Mouse (Mus musculus) forebrain, embryonic 13.5 days (tissue): Measurements from ENCODE around the gene Arcn1. TPM values are rescaled to one million over a fixed set of nuclear protein-coding genes. Genes with fewer than 3 reads are reported as not detected.

ENCODE experiments used
- ATAC-seq: fragments of 200-750 bp; cut with Nextera tagmentation; 2 replicates; pipeline ENCODE4 v1.8.0; 2017
- H3K27ac ChIP-seq: fragments of 300-500 bp; sonication (generic); 2 replicates; pipeline ENCODE4 v1.5.1; 2015; ENCODE audit warnings: inconsistent platforms, mild to moderate bottlenecking, moderate library complexity
- H3K27me3 ChIP-seq: fragments of 300-500 bp; sonication (generic); 2 replicates; pipeline ENCODE4 v1.6.1; 2015; ENCODE audit warnings: mild to moderate bottlenecking, inconsistent platforms
- H3K36me3 ChIP-seq: fragments of 300-500 bp; sonication (generic); 2 replicates; pipeline ENCODE4 v1.6.1; 2015; ENCODE audit warnings: mild to moderate bottlenecking, inconsistent platforms; ENCODE audit not compliant: poor library complexity, severe bottlenecking
- H3K4me1 ChIP-seq: fragments of 300-500 bp; sonication (generic); 2 replicates; pipeline ENCODE4 v1.6.1; 2015; ENCODE audit warnings: inconsistent platforms
- H3K4me2 ChIP-seq: fragments of 300-500 bp; sonication (generic); 2 replicates; pipeline ENCODE4 v1.6.1; 2015; ENCODE audit warnings: inconsistent platforms, mild to moderate bottlenecking, moderate library complexity
- H3K4me3 ChIP-seq: fragments of 300-500 bp; sonication (generic); 2 replicates; pipeline ENCODE4 v1.5.1; 2015; ENCODE audit warnings: mild to moderate bottlenecking, inconsistent platforms
- H3K9ac ChIP-seq: fragments of 300-500 bp; sonication (generic); 2 replicates; pipeline ENCODE4 v1.6.1; 2015; ENCODE audit warnings: mild to moderate bottlenecking, inconsistent platforms
- H3K9me3 ChIP-seq: fragments of 300-500 bp; sonication (generic); replicated peaks from 2 replicates; pipeline ENCODE4 v1.6.1; 2016; ENCODE audit warnings: inconsistent platforms
- WGBS: fragments of 180-500 bp; shearing (Covaris S2); methylation state at CpG from one replicate; pipeline ENCODE4 v1.1.7; 2015; 5-methylcytosine and 5-hydroxymethylcytosine counted together
- polyA plus RNA-seq: library from polyadenylated mRNA; unstranded; fragments of >200 nt; fragmentation: Nextera tagmentation; extraction: Ambion mirVana; gene quantifications from 2 replicates; pipeline ENCODE4 v1.2.1, GENCODE M21; 2015

Gene Arcn1
- polyA plus RNA-seq, 1 experiment from 2014 or later: 132 TPM

GRCm38 (mm10) chr9:44699196-44699595, 68.4 kb downstream of the Arcn1 start:
- H3K4me1 ChIP-seq: no peaks in the 10 kb centered on the region
- H3K4me2 ChIP-seq: no peak overlapping the region
- H3K9me3 ChIP-seq: no peaks in the 10 kb centered on the region
- peaks cover 100% of the 10 kb centered on the region for H3K36me3 ChIP-seq
- 90% methylated on average over 10 of the region's 10 CpGs for WGBS
- H3K4me3 ChIP-seq: no peak overlapping the region
- ATAC-seq: no peak
- H3K27ac ChIP-seq: no peak overlapping the region
- H3K9ac ChIP-seq: no peak overlapping the region
- no peaks in the 10 kb centered on the region for H3K27me3 ChIP-seq

- Histone ChIP-seq H3K27me3 (no peaks in the 10 kb centered on the region), H3K4me2 (no peak overlapping the region), H3K27ac (no peak overlapping the region), H3K9ac (no peak overlapping the region), H3K36me3 (peaks cover 100% of the 10 kb centered on the region), H3K9me3 (no peaks in the 10 kb centered on the region), H3K4me1 (no peaks in the 10 kb centered on the region), H3K4me3 (no peak overlapping the region)
- ATAC-seq: no peak
- WGBS: 92% methylated on average over 16 of the region's 16 CpGs
Measured at GRCm38 (mm10) chr9:44697866-44698265, 69.8 kb downstream of the Arcn1 start.

- no peaks in the 10 kb centered on the region for H3K27me3 ChIP-seq
- 85% methylated on average over 11 of the region's 11 CpGs for WGBS
- ATAC-seq: 0 out of 2 replicates have a peak, but pooled peaks have one; percentile 28
- 0 out of 2 replicates have a peak overlapping the region, but pooled peaks have one; percentile 10 for H3K27ac ChIP-seq
- H3K4me1 ChIP-seq: peaks cover 18% of the 10 kb centered on the region
- H3K4me3 ChIP-seq: no peak overlapping the region
- H3K4me2 ChIP-seq: no peak overlapping the region
- H3K9ac ChIP-seq: no peak overlapping the region
- H3K36me3 ChIP-seq: peaks cover 87% of the 10 kb centered on the region
- no peaks in the 10 kb centered on the region for H3K9me3 ChIP-seq
Measured at GRCm38 (mm10) chr9:44693071-44693470, 74.6 kb downstream of the Arcn1 start.

- 82% methylated on average over 21 of the region's 21 CpGs for WGBS
- no peak overlapping the region for H3K9ac ChIP-seq
- peak overlapping the region; percentile 82 for H3K27ac ChIP-seq
- H3K4me1 ChIP-seq: peaks cover 27% of the 10 kb centered on the region
- no peak overlapping the region for H3K4me3 ChIP-seq
- no peak overlapping the region; the same call in 1 of the 2 replicates for H3K4me2 ChIP-seq
- peak; percentile 57 for ATAC-seq
- no peaks in the 10 kb centered on the region for H3K9me3 ChIP-seq
- no peaks in the 10 kb centered on the region for H3K27me3 ChIP-seq
- H3K36me3 ChIP-seq: peaks cover 87% of the 10 kb centered on the region
Measured at GRCm38 (mm10) chr9:44691671-44692520, 75.7 kb downstream of the Arcn1 start.

Other genes starting within 250 kb of the Arcn1 start
- gene Cxcr5, start 206.0 kb downstream of the Arcn1 start, polyA plus RNA-seq: not detected in 2 replicates
- 28.1 and 30.0 TPM in 2 replicates for gene Ddx6, start 163.0 kb downstream of the Arcn1 start, polyA plus RNA-seq
- gene Treh, start 94.6 kb downstream of the Arcn1 start, polyA plus RNA-seq: not detected in 2 replicates
- gene Phldb1, start 32.6 kb downstream of the Arcn1 start, polyA plus RNA-seq: 36.4 and 40.9 TPM in 2 replicates
- gene Ift46, start 63 bp upstream of the Arcn1 start, polyA plus RNA-seq: 154 and 164 TPM in 2 replicates
- gene Tmem25, start 31.5 kb upstream of the Arcn1 start, polyA plus RNA-seq: 3.9 and 4.8 TPM in 2 replicates
- 0.60 TPM in 1 of 2 replicates, not detected in the other for gene Ttc36, start 35.2 kb upstream of the Arcn1 start, polyA plus RNA-seq
- gene Kmt2a, start 113.5 kb upstream of the Arcn1 start, polyA plus RNA-seq: 22.7 and 23.3 TPM in 2 replicates
- gene Atp5l, start 152.9 kb upstream of the Arcn1 start, polyA plus RNA-seq: 777 and 836 TPM in 2 replicates
- gene Ube4a, start 197.8 kb upstream of the Arcn1 start, polyA plus RNA-seq: 31.9 and 32.0 TPM in 2 replicates
- not detected in 2 replicates for gene Cd3g, start 212.6 kb upstream of the Arcn1 start, polyA plus RNA-seq
- not detected in 2 replicates for gene Cd3d, start 213.9 kb upstream of the Arcn1 start, polyA plus RNA-seq
- not detected in 2 replicates for gene Cd3e, start 241.8 kb upstream of the Arcn1 start, polyA plus RNA-seq